Mouse (Mus musculus): ENCODE results near the gene Cdh23. TPM values are rescaled to one million over a fixed set of nuclear protein-coding genes. Genes with fewer than 3 reads are reported as not detected.

Gene Cdh23
- total RNA-seq, 2 experiments from 2014 or later, result 6.0 to 6.1 TPM

DNA sequence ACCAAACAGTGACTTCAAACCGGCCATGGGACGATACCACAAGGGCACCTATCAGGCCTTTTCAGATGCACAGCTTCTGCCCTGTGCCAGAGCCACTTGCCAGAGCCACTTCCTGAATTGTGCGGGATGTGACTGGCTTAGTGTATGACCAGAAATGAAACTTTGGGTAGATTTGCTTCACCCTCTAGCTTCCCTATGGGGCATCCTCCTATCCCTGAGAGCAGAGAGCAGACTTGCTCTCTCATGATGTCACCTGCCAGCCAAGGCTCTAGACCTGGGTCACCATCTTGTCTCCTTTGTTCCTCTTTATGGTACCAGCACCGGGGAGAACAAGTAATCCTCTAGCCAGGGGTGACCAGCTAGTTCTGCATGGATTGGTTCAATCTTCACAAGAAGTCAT, 10.0 kb upstream of the Cdh23 start:
- DNase-seq, result no peak

DNA sequence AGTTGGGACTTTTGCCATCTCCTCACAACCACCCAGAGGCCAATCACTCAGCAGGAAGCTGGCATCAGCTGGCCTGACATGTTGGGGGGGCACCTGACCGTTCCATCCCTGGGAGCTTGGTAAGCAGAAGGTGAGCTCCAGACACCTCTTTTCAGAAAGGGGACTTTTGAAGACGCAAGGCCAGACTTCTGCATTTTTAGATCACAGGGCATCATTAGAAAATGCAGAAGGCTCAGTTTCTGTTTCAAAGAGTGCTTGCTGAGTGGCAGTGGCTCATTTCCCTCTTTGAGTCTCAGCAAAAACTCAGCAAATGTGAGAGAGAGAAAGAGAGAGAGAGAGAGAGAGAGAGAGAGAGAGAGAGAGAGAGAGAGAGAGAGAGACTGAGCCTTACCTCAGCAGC, 8.8 kb upstream of the Cdh23 start:
- no peak for DNase-seq

DNA sequence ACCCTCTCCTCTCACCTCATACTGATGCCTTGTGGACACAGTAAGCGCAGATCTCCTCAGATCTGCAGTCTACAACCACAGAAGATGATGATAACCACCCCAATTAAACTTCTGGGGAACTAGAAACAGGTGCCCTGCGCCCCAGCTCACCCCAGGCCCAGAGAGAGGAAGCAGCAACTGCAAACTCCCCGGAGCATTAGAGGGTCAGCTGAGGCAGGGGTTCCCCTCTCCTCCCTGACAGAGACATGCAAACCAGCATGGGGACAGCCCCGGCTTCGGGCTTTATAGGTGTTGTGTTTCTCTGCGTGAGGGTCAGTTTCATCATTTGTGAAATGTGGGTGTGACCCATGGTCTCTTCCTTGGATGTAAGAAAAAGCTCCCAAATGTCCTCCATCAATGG, 1.5 kb upstream of the Cdh23 start:
- no peak for DNase-seq

DNA sequence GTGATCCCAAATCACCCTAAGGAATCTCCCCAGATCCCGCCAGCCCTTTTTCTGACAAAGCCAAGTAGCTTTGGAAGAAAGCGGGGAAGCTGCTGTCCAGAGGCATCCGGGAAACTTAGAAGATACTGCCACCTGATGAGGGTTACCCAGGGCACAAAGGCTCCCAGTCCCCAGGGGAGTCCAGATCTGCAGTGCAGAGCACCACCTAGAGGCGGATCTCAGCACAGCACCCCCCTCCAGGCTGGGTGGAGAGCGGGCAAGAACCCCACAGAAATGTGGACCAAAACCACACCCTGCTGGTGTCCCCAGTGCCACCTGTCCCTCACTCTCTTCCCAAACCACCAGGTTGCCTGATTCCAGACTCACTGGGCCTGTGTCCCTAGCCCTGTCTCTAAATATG, 685 bp upstream of the Cdh23 start:
- DNase-seq, result peak; percentile 52 to 83

DNA sequence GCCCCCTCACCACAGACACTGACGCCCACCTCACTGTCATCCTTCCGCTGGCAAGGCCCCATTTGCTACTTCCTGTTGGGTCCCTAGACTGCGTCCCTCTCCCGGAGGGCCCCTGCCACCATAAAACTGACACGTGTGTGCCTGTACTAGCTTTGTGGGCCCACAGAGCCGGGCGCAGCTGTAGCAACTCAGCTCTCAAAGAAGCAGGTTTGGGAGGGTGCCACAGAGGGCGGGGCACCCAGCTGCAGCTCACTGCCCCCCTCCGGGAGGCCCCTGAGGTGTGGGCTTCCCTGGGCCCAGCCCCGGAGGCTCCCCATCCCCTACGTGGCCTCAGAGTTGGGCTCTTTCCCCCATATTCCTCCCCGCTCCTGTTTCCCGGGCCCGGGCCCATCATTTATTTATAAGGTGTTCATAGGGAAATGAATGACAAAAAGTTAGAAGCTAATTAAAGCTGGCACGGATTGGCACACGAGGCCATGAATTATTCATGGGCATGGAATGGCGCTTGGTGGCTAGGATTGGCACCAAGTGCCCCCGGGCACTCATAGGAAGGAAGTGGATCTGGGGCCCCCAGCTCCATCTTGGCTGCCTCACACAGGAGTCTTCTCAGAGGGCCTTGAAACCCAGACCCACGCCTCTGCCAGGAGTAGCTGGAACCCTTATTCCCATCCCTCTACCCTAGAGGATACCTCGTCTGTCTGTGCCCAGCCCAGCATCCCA, 4.5 kb downstream of the Cdh23 start:
- no peak for DNase-seq

DNA sequence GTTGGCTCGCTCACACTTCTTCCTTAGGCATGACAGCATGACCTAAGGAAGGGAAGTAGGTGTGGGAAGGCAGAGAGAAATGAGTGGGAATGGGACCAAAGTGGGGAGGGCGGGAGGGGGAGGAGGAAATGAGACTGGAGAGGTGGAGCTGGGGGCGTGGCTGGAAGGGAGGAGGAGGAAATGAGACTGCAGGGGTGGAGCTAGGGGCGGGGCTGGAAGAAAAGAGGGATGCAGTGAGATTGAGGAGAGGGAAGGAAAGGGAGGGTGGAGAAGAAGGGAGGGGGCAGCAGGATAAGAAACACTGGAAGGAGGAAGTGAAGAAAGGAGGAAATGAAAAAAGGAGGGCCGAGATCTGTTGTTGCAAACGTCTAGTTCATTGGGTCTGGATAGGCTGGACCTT, 5.3 kb downstream of the Cdh23 start:
- DNase-seq, result peak; percentile 36 to 39

DNA sequence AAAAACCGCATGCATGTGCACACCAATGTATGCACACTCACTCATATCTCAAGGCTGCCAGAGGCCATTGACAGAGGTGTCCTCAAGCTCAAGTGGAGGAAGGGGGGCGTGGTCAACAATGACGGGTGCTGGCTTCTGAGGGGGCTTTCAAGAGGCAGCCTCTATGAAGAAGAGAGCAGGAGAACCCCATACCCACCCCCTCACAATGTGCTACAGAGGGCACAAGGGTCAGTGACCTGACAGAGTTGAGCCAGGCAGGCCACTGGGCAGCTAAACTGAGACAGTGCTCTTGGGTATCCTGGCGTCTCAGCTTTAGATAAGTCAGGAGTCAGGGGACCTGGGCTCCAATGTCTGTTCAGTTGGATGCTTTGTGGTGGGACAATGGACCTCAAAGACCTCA, 6.9 kb downstream of the Cdh23 start:
- DNase-seq, result no peak

DNA sequence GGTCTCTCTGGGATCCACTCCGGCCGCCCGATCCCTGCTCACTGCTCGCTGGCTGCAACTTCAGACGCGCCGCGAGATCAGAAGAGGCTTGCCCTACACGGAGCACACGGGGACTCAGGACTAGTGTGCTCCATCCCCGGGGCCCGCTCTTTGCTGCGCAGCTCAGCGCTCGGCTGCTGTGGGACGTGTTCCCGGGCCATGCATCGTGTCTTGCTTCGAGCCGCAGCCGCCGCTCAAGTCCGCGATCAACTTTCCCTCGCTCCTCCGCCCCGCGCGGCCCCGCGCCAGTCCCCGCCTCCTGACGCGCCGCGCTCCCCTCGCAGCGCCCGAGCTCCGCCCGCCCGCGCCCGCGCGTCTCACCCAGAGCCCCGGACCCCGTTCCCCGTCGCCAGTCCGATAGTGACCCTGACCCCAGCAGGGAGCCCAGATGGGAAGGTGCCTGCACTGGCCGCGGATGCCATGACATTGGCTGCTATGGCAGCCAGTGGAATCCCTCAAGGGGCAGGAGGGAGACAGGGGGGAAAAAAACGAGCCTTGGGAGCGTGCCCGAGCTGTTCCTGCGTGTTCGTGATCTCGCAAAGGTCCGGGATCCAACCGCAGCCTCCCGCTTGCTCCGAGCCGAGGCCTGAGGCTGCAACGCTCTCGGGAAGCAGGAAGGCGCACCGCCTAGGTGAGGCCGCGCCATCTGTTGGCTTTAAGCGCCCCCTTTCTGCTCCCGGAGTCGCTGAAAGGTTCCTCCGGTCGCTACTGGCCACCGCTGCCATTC, 9.1 kb downstream of the Cdh23 start:
- DNase-seq, result peak; percentile 66 to 77

DNA sequence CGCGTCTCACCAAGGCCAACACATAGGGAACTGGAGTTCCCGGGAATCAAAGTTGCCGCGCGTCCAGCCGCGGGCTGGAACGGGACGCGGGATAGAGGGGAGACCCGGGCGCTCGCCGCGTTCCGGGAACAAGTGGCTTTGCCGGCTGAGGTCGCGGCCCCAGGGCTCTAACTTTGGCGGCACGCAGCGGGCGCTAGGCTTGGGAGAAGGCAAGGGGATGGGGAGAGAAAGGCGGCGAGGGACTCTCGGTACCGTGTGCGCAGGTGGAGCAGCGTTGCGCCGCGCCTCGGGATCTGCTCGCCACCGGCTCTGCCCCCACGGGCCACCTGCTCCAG, 9.7 kb downstream of the Cdh23 start:
- peak in 1 of 2 experiments; percentile 17 for DNase-seq

DNA sequence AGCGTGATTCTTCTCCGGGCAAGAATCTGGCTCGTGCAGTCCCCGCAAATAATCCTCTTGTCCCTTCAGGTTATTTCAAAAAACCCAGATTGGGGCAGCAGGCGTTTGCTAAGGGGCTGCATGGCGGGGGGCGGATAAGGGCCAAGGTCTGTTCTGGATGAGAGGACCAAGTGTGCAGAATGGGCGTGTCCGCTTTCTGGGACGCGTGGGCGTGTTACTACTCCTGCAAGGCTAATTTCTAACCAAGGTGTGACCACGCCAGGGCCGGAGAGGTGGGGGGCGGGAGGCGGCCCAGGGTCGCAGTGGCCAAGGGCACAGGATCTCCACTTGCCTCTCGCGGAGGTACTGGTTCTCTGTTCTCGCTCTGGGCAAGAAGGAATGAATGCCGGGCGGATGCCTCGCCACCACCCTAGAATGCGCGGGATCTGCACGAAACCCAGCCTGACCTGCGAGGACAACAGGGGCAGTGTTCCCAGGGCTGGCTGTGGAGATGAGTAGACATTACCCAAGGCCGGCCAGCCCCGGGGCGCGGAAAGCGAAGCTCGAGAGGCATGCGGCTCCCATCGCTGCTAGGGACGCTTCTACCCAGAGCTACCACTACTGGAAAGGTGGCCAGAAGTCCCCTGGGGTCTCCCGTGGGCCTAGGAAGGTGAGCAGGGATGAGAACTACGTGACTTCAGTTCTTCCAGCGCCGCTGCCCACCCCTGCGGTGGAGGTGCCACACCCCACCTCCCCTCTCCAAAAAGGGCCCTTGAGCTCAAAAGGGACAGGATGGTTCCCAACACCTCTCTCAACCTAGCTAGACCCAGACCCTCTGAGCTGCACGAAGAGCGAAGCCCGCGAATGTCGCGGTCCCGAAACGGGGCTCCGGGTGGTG, 10.3 kb downstream of the Cdh23 start:
- no peak for DNase-seq

DNA sequence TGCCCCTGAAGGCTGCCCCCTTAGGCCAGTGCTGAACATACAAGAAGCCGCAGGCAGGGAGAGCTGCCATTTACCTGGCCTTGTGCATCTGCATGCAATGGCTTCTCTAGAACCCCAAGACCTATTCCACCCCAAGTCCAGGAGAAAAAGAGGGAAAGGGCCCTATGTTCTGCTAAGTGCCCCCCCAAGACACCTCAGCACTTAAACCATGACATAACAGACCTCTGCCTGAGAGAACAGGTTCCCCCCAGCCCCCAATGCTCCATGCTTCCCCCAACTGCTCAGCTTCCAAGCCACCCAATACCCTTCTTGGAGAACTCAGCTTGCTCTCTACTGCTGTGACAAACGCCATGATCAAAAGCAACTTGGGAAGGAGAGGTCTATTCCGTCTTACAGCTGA, 17.4 kb downstream of the Cdh23 start:
- no peak for DNase-seq

DNA sequence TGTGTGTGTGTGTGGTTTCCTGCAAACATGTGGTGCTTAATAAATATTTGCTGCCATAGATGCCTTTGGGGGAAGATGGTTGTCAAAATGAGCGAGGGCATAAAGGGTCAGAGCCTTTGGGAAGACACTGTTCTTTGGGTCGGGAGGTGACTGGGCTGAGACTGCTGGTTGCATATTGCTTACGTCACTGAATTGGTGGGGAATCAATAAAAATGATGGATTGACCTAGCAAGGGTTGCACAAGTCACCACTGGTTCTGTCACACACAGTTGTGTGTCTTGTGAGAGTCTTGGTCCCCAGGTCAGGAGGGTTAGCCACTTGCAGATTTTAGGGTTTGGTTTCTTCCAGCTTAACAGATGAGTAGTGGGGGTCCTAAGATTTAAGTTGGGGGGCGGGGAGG, 19.0 kb downstream of the Cdh23 start:
- no peak for DNase-seq

DNA sequence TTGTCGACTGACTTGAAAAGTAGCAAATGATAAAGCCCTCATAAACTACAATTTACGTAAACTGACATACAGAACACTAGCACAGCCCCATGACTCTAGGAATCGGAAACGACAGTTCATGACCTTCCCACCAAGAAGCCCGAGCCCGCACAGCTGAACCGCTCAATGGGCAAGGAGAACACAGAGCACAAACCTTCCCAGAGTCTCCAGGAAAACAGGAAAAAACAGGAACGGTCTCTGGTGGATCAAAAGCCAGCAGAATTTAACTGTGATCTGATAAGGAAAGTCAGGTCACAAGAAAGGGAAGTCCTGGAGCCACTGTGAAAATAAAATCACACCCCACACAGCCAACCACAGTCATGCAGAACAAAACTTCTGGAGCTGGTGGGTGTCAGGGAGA, 26.1 kb downstream of the Cdh23 start:
- DNase-seq, result peak; percentile 15 to 61

DNA sequence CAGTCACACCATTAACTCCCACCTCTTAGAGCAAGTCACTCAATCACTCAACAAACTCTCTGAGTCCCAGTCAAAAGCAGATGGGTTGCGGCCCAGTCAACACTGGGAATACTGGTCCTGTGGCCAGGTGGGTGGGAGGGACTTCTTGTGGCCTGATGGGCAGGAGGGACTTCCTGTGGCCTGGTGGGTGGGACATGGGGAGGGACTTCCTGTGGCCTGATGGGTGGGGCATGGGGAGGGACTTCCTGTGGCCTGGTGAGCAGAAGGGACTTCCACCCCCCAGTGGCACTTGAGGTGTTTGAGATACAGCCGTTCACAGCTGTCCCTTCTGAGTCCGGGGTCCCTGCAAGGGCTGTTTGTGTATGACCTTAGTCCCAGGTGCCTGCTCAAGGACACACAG, 27.7 kb downstream of the Cdh23 start:
- no peak for DNase-seq

DNA sequence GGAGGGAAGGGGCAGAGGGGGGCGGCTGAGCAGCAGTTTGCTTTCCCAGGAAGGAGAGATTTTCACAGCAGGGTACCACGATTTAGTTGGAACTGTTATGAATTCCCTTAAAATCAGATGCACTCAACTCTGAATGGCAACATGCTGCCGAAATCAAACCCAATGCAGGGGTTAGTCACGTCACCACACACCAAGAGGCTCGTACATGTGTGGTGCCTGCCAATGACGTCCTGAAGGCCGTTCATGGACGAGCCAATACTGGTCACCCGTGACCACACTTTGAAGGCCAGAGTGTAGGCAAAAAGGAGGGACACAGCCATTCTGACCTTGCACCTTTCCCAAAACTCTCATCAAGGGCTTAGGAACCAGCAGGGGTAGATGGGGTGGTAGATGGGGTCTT, 35.3 kb downstream of the Cdh23 start:
- DNase-seq, result no peak

DNA sequence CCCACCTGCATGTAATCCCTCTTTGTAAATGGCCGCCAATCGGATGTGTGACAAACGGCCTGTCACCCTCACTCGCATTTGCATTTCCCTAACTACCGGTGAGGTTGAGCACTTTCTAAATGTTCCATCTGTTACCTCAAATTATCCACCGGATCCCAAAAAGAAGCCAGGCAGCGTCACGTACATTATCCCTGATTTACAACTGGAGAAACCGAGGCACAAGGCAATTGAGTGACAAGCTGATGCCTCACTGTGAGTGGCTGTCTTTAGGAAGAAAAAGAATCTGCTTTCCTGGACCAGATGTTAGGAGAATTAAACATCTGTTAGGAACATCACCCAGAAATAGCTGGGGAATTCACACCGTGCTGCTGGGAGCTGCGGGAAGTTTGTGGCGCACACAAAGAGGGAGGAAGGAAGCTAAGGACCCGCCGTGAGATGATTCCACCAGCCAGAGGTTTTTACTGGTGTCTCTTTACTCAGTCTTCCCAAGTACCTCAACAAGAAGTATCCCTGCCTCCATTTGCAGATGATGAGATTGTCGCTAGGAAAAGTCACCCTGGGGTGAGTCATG, 36.8 kb downstream of the Cdh23 start:
- peak; percentile 17 to 64 for DNase-seq

DNA sequence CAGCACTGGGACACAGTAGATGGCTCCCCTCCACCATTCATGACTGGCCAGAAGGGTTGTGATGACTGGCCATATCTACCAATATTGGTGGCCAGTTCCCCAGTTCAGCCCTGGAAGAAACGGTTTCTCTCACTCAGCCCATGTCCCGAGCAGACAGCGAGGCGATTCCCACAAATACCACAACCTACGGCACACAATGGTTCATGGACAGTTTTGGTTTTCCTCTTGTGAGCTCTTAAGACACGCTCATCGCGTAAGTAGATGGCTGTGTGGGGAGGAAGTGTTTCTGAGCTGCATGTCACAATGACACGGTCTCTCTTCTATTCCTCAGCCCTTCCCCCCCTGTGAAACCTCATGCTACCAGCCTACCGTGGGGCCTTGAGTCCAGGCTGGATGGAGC, 38.1 kb downstream of the Cdh23 start:
- DNase-seq, result no peak

DNA sequence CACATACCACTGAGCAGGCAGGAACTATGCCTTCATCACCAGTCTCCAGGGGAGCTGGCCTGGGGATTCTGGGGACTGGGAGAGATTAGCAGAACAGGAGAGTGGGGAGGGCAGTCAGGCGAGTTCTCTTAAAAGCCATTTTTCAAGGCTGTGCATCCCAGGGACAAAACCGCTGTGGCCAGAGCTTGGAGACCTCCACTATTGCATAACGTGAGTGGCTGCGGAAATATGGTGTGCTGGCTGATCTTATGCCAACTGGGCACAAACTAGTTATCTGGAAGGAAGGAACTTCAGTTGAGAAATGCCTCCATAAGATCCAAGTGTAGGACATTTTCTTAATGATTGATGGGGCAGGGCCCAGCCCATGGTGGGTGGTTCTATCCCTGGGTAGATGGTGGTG, 42.6 kb downstream of the Cdh23 start:
- no peak for DNase-seq

DNA sequence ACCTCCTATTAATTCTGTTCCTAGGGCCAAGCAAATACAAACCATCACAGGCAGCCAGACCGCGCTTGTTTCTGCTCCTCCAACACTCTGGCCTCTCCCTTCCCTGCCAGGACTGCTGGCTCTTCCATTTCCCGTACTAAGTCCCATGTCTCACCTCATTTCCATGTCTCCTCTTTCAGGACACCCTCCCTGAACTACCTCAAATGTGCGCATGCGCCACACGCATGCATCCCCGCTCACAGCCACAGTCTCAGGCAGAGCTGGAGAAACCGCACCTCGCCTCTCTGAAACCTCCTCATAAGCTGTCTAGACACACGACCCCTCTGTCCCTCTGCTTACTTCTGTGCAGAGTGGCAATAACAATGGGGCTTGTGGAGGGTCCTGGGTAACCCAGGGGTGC, 43.2 kb downstream of the Cdh23 start:
- DNase-seq, result no peak

DNA sequence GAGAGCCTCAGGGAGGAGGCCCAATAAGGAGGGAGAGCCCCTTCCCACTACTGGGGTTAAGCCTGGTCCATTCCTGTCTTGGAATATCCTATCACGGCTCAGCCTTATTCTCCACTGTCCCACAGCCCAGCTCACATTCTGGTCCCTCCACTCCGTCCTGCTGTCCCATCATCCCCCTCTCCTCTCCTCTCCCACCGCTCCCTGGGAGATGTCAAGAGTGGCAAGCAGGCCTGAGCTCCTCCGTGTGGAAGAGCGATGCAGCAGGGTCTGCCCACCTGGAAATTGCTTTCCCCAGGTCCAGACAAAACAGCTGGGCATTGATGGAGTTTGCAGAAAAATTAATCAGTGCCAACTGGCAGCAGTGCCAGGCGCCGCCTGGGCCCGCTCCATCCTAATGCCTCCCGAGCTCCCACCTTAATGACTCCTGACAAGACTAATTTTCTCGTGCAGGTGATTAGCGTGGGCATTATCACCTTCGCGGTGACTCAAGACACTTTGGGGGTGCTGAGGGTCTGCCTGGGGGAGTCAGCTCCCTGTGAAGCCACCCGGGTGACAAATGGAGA, 52.1 kb downstream of the Cdh23 start:
- no peak for DNase-seq

DNA sequence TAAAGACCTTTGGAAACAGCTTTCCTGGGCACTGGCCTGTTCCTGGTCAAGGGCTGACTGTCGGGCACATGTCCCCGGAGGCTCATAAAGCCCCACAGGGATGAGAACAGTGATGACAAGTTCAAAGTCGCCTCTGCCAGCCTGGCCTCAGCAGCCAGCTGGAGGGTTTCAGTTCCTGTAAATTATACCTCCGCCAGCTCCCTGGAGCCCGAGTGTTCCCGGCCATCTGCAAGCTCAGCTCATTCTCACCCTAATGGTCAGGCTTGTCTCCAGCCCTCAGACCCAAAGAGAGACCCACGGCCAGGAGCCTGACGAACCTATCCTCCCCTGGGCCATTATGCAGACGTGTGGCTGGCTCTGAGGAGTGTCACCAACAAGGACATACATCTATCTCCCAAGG, 57.0 kb downstream of the Cdh23 start:
- peak in 1 of 2 experiments; percentile 55 for DNase-seq

DNA sequence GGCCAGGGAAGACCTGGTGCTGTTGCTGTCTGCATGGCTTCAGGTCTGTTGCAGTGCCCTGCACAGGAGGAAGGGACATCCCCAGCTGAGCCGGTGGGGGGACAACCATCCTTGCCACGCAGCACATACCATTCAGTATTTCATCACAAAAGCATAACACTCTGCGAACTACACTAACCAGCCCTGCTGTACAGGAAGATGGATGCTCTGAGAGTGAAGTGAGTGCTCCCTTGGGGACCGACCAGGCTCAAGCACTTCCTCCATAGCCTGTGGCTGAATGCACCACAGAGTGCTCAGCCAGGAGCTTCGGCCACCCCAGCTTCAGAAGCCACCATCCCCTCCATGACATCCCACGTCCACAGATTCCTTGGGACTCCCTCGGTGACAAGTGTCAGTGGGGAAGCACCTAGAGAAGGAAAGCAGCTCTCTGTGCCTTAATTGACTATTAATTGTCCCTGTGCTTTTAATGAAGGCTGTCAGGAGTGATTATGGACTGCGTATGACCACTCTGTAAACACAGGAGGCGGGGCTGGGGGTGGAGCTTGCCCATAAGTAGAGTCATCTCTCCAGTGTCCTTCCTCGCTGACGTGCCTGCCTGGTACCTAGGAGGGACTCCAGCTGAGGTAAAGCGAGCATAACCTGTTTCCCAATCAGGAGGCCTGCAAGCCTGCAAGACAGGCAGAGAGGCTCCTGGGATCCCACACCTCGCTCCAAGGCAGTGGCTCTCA, 60.6 kb downstream of the Cdh23 start:
- DNase-seq, result no peak

Data from heart, adult 18-20 months (tissue).